Mouse (Mus musculus): ENCODE results near the gene Ankrd34c.

DNA sequence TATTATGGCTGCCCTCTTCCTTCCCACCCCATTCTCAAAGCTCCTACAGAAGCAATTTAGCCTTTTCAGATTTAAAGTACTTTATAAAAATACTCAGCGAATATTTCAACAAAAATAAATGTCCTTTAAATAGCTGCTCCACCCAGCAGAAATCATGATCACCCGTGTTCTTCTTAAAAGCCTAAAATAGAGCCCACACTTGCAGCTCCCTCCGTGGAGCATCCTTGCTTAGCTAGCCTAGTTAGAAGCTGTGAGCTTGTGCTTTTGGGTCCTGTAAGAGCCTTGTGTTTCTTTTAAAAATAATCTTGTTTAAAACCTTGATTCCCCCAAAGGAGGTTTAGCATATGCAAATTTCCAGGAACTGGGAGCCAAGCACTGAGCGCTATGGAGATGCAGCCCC lies 19.3 kb upstream of the Ankrd34c start:
- no peak for TF ChIP-seq POLR2A (IDR thresholded peaks at IDR 0.05; ENCODE audit: low read depth, low read length)
- TF ChIP-seq CTCF (IDR thresholded peaks at IDR 0.05; ENCODE audit: extremely low read depth, insufficient read depth, insufficient read length, insufficient replicate concordance) = no peak
